Mouse (Mus musculus) embryonic facial prominence, embryonic 11.5 days (tissue): ENCODE data around the gene Pde11a. TPM values are rescaled to one million over a fixed set of nuclear protein-coding genes. Genes with fewer than 3 reads are reported as not detected.

Experiments
- ATAC-seq: fragments of 200-750 bp; cut with Nextera tagmentation; replicated peaks from 2 replicates; pipeline ENCODE4 v1.8.0; 2017; ENCODE audit warnings: low read depth; ENCODE audit not compliant: insufficient number of reproducible peaks, low FRiP score, low TSS enrichment
- DNase-seq: peaks from one replicate; pipeline ENCODE4 v3.0.0-alpha.2; 2015; ENCODE audit warnings: low spot score
- H3K27ac ChIP-seq: fragments of 300-500 bp; sonication (generic); replicated peaks from 2 replicates; pipeline ENCODE4 v1.5.1; 2014; ENCODE audit warnings: mild to moderate bottlenecking, low read depth, low read length, control low read depth
- H3K27me3 ChIP-seq: fragments of 300-500 bp; sonication (generic); 2 replicates; pipeline ENCODE4 v1.6.1; 2014; ENCODE audit warnings: mild to moderate bottlenecking, low read length, moderate library complexity, mixed read lengths; ENCODE audit not compliant: control insufficient read depth, insufficient read depth
- H3K36me3 ChIP-seq: fragments of 300-500 bp; sonication (generic); replicated peaks from 2 replicates; pipeline ENCODE4 v1.6.1; 2014; ENCODE audit warnings: low read depth, mild to moderate bottlenecking, low read length, moderate library complexity, mixed read lengths; ENCODE audit not compliant: control insufficient read depth, insufficient read depth
- H3K4me1 ChIP-seq: fragments of 300-500 bp; sonication (generic); 2 replicates; pipeline ENCODE4 v1.6.1; 2014; ENCODE audit warnings: low read length, mixed read lengths; ENCODE audit not compliant: control insufficient read depth, insufficient read depth
- H3K4me2 ChIP-seq: fragments of 300-500 bp; sonication (generic); 2 replicates; pipeline ENCODE4 v1.6.1; 2014; ENCODE audit warnings: low read depth, mild to moderate bottlenecking, control low read depth, low read length, moderate library complexity
- H3K4me3 ChIP-seq: fragments of 300-500 bp; sonication (generic); 2 replicates; pipeline ENCODE4 v1.5.1; 2014; ENCODE audit warnings: low read depth, low read length, control low read depth
- H3K9ac ChIP-seq: fragments of 300-500 bp; sonication (generic); replicated peaks from 2 replicates; pipeline ENCODE4 v1.6.1; 2014; ENCODE audit warnings: mild to moderate bottlenecking, control low read depth, low read length
- H3K9me3 ChIP-seq: fragments of 300-500 bp; sonication (generic); replicated peaks from 2 replicates; pipeline ENCODE4 v1.6.1; 2016; ENCODE audit warnings: mild to moderate bottlenecking, low read length, inconsistent platforms, mixed read lengths; ENCODE audit not compliant: control insufficient read depth
- WGBS: fragments of 180-500 bp; shearing (Covaris S2); extraction: QIAGEN DNeasy Blood & Tissue Kit; methylation state at CpG from one replicate; pipeline ENCODE4 v1.1.7; 2014; 5-methylcytosine and 5-hydroxymethylcytosine counted together
- polyA plus RNA-seq: library from polyadenylated mRNA; unstranded; fragments of >200 nt; fragmentation: Nextera tagmentation; extraction: Ambion mirVana; gene quantifications from 2 replicates; pipeline ENCODE4 v1.2.1, GENCODE M21; 2014

The Pde11a gene
- polyA plus RNA-seq, 1 experiment from 2014 or later = 0.28 TPM

GRCm38 (mm10) chr2:76332161-76332805 lies 6.3 kb downstream of the Pde11a start:
- ATAC-seq (no peak), DNase-seq (no peak)
- Histone ChIP-seq H3K9ac (no peak overlapping the region), H3K4me2 (no peak overlapping the region), H3K27me3 (no peaks in the 10 kb centered on the region), H3K36me3 (no peaks in the 10 kb centered on the region), H3K4me1 (no peaks in the 10 kb centered on the region), H3K4me3 (no peak overlapping the region), H3K27ac (no peak overlapping the region), H3K9me3 (no peaks in the 10 kb centered on the region)
- WGBS = 66% methylated on average over 11 of the region's 11 CpGs

- DNase-seq (no peak), ATAC-seq (no peak)
- Histone ChIP-seq H3K9ac (no peak overlapping the region), H3K27ac (no peak overlapping the region), H3K36me3 (no peaks in the 10 kb centered on the region), H3K27me3 (no peaks in the 10 kb centered on the region), H3K4me2 (no peak overlapping the region), H3K9me3 (no peaks in the 10 kb centered on the region), H3K4me3 (no peak overlapping the region), H3K4me1 (no peaks in the 10 kb centered on the region)
- WGBS = 92% methylated on average over 5 of the region's 5 CpGs
Observed at GRCm38 (mm10) chr2:76330081-76330480, 8.5 kb downstream of the Pde11a start.

GRCm38 (mm10) chr2:76326161-76326560 lies 12.4 kb downstream of the Pde11a start:
- 85% methylated on average over 3 of the region's 3 CpGs for WGBS
- no peaks in the 10 kb centered on the region for H3K9me3 ChIP-seq
- H3K4me3 ChIP-seq = no peak overlapping the region
- H3K9ac ChIP-seq = no peak overlapping the region
- ATAC-seq (no peak), DNase-seq (no peak)
- H3K27me3 ChIP-seq = no peaks in the 10 kb centered on the region
- H3K4me1 ChIP-seq = no peaks in the 10 kb centered on the region
- no peak overlapping the region for H3K4me2 ChIP-seq
- no peak overlapping the region for H3K27ac ChIP-seq
- no peaks in the 10 kb centered on the region for H3K36me3 ChIP-seq

GRCm38 (mm10) chr2:76324463-76324862 lies 14.1 kb downstream of the Pde11a start:
- 91% methylated on average over 5 of the region's 5 CpGs for WGBS
- no peak overlapping the region for H3K4me3 ChIP-seq
- H3K4me1 ChIP-seq = no peaks in the 10 kb centered on the region
- no peaks in the 10 kb centered on the region for H3K9me3 ChIP-seq
- H3K4me2 ChIP-seq = no peak overlapping the region
- no peaks in the 10 kb centered on the region for H3K27me3 ChIP-seq
- no peak overlapping the region for H3K27ac ChIP-seq
- DNase-seq (no peak), ATAC-seq (no peak)
- H3K9ac ChIP-seq = no peak overlapping the region
- H3K36me3 ChIP-seq = no peaks in the 10 kb centered on the region

DNA sequence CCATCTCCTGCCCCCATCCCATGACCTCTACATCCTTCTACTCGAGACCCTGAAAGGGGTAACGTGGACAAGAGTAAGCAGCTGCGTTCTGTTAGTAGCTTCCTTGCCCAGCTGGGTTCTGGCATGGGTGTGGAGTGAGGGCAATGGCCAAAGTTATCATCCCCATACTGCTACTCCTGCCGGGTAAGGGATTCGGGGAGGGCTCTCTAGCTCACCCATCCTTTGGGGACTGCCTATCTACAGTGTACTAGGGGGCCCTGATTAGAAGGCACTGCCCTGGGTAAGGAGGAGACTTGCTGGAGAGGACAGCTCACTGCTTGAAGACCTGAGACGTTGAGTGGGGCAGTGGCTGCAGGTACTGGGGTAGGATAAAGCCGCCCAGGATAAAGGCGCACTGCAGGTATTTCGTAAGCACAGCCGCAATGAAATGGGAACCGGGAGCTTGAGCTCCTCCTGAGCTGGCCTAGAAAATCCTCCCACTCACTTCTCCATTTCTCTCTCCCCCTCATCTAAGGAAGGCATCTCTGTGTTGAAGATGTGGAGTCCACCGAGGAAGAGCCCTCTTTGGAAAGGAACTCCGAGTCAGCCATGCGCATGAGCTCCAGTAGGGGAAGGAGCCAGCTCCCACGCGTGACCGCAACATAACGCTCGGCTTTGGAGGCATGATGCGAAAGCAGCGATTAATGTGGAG lies 15.2 kb downstream of the Pde11a start:
- no peak for DNase-seq
- ATAC-seq = no peak
- Histone ChIP-seq H3K27ac (no peak overlapping the region), H3K9me3 (no peaks in the 10 kb centered on the region), H3K27me3 (no peaks in the 10 kb centered on the region), H3K4me2 (no peak overlapping the region), H3K4me1 (no peaks in the 10 kb centered on the region), H3K4me3 (no peak overlapping the region), H3K36me3 (no peaks in the 10 kb centered on the region), H3K9ac (no peak overlapping the region)
- WGBS = 87% methylated on average over 21 of the region's 21 CpGs

DNA sequence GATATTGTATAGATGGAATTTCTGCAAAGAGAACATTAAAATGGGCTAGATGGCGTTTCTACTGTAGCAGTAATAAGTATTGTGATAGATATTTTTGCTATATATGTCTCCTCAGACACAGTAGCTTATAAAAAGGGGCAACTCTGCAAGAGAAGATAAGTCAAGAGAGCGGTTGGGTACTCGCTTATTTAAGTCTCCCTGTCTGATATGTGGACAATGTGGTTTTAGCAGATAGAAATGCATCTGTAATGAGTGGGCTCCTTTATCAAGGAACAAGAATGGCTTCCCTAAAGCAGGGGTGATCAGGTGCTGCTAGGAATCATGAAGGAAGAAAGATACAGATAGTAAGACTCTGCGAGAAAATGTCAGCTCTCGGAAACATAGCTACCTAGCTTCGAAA lies 18.2 kb downstream of the Pde11a start:
- Histone ChIP-seq H3K9ac (no peak overlapping the region), H3K4me2 (no peak overlapping the region), H3K36me3 (no peaks in the 10 kb centered on the region), H3K4me1 (no peaks in the 10 kb centered on the region), H3K27me3 (no peaks in the 10 kb centered on the region), H3K9me3 (no peaks in the 10 kb centered on the region), H3K27ac (no peak overlapping the region), H3K4me3 (no peak overlapping the region)
- ATAC-seq (no peak), DNase-seq (no peak)
- WGBS = 89% methylated on average over 6 of the region's 6 CpGs

- Histone ChIP-seq H3K27ac (no peak overlapping the region), H3K4me1 (no peaks in the 10 kb centered on the region), H3K27me3 (no peaks in the 10 kb centered on the region), H3K9ac (no peak overlapping the region), H3K4me2 (no peak overlapping the region), H3K36me3 (no peaks in the 10 kb centered on the region), H3K4me3 (no peak overlapping the region), H3K9me3 (no peaks in the 10 kb centered on the region)
- DNase-seq (no peak), ATAC-seq (no peak)
- WGBS = 93% methylated on average over 6 of the region's 6 CpGs
Observed at GRCm38 (mm10) chr2:76319231-76319630, 19.3 kb downstream of the Pde11a start.

GRCm38 (mm10) chr2:76287671-76288070 lies 50.9 kb downstream of the Pde11a start:
- Histone ChIP-seq H3K4me1 (no peaks in the 10 kb centered on the region), H3K27me3 (no peaks in the 10 kb centered on the region), H3K9me3 (no peaks in the 10 kb centered on the region), H3K36me3 (no peaks in the 10 kb centered on the region), H3K27ac (no peak overlapping the region), H3K4me2 (no peak overlapping the region), H3K9ac (no peak overlapping the region), H3K4me3 (no peak overlapping the region)
- no peak for ATAC-seq
- 93% methylated on average over 3 of the region's 3 CpGs for WGBS
- DNase-seq = no peak
